Mouse (Mus musculus) stomach, embryonic 14.5 days (tissue): ENCODE data around the gene Sdk1. TPM values are rescaled to one million over a fixed set of nuclear protein-coding genes. Genes with fewer than 3 reads are reported as not detected.

ENCODE experiments used
- ATAC-seq: fragments of 200-750 bp; cut with Nextera tagmentation; 2 replicates; pipeline ENCODE4 v1.8.0; 2017; ENCODE audit warnings: low read depth, moderate TSS enrichment; ENCODE audit not compliant: insufficient number of reproducible peaks, insufficient read depth, low FRiP score
- H3K27ac ChIP-seq: fragments of 300-500 bp; sonication (generic); 2 replicates; pipeline ENCODE4 v1.5.1; 2014; ENCODE audit warnings: mild to moderate bottlenecking, low read length, moderate library complexity, mixed read lengths
- H3K27me3 ChIP-seq: fragments of 300-500 bp; sonication (generic); 2 replicates; pipeline ENCODE4 v1.6.1; 2014; ENCODE audit warnings: low read length, control low read depth, mixed read lengths; ENCODE audit not compliant: control insufficient read depth, insufficient read depth
- H3K36me3 ChIP-seq: fragments of 300-500 bp; sonication (generic); 2 replicates; pipeline ENCODE4 v1.6.1; 2014; ENCODE audit warnings: mild to moderate bottlenecking, control low read depth, low read length, moderate library complexity, mixed read lengths; ENCODE audit not compliant: control insufficient read depth, insufficient read depth
- H3K4me1 ChIP-seq: fragments of 300-500 bp; sonication (generic); 2 replicates; pipeline ENCODE4 v1.6.1; 2014; ENCODE audit warnings: low read length, control low read depth, mixed read lengths; ENCODE audit not compliant: control insufficient read depth, insufficient read depth
- H3K4me2 ChIP-seq: fragments of 300-500 bp; sonication (generic); replicated peaks from 2 replicates; pipeline ENCODE4 v1.6.1; 2014; ENCODE audit warnings: low read depth, low read length, control low read depth
- H3K4me3 ChIP-seq: fragments of 300-500 bp; sonication (generic); 2 replicates; pipeline ENCODE4 v1.5.1; 2014; ENCODE audit warnings: low read depth, low read length, control low read depth
- H3K9ac ChIP-seq: fragments of 300-500 bp; sonication (generic); replicated peaks from 2 replicates; pipeline ENCODE4 v1.6.1; 2014; ENCODE audit warnings: low read depth, mild to moderate bottlenecking, control low read depth, low read length, moderate library complexity, mixed read lengths
- H3K9me3 ChIP-seq: fragments of 300-500 bp; sonication (generic); 2 replicates; pipeline ENCODE4 v1.6.1; 2016; ENCODE audit warnings: low read depth, low read length, control low read depth; ENCODE audit not compliant: control insufficient read depth
- WGBS: fragments of 180-500 bp; shearing (Covaris S2); extraction: QIAGEN DNeasy Blood & Tissue Kit; methylation state at CpG from one replicate; pipeline ENCODE4 v1.1.7; 2014; 5-methylcytosine and 5-hydroxymethylcytosine counted together
- polyA plus RNA-seq: library from polyadenylated mRNA; unstranded; fragments of >200 nt; fragmentation: Nextera tagmentation; extraction: Ambion mirVana; gene quantifications from 2 replicates; pipeline ENCODE4 v1.2.1, GENCODE M21; 2014

Sdk1 gene
- polyA plus RNA-seq, 1 experiment from 2014 or later = 5.6 TPM

- Histone ChIP-seq H3K4me3 (no peak overlapping the region), H3K27me3 (no peaks in the 10 kb centered on the region), H3K36me3 (no peaks in the 10 kb centered on the region; the same call in 1 of the 2 replicates), H3K4me2 (no peak overlapping the region), H3K9ac (no peak overlapping the region), H3K4me1 (0 out of 2 replicates have a peak, but pooled peaks cover 5% of the 10 kb centered on the region), H3K9me3 (no peaks in the 10 kb centered on the region), H3K27ac (no peak overlapping the region)
- ATAC-seq = no peak
- 76% methylated on average over 9 of the region's 9 CpGs for WGBS
Measured at GRCm38 (mm10) chr5:142036536-142036935, 795.2 kb downstream of the Sdk1 start.

- no peak for ATAC-seq
- Histone ChIP-seq H3K27ac (no peak overlapping the region), H3K9me3 (no peaks in the 10 kb centered on the region), H3K36me3 (no peaks in the 10 kb centered on the region; the same call in 1 of the 2 replicates), H3K9ac (no peak overlapping the region), H3K4me1 (0 out of 2 replicates have a peak, but pooled peaks cover 5% of the 10 kb centered on the region), H3K4me3 (no peak overlapping the region), H3K27me3 (no peaks in the 10 kb centered on the region), H3K4me2 (no peak overlapping the region)
- 90% methylated on average over 6 of the region's 6 CpGs for WGBS
Measured at GRCm38 (mm10) chr5:142039236-142039635, 797.9 kb downstream of the Sdk1 start.

- H3K36me3 ChIP-seq = no peaks in the 10 kb centered on the region; the same call in 1 of the 2 replicates
- no peak overlapping the region for H3K27ac ChIP-seq
- 79% methylated on average over 4 of the region's 4 CpGs for WGBS
- H3K27me3 ChIP-seq = no peaks in the 10 kb centered on the region
- H3K9me3 ChIP-seq = no peaks in the 10 kb centered on the region
- H3K9ac ChIP-seq = no peak overlapping the region
- no peak for ATAC-seq
- H3K4me1 ChIP-seq = 0 out of 2 replicates have a peak, but pooled peaks cover 5% of the 10 kb centered on the region
- no peak overlapping the region for H3K4me3 ChIP-seq
- no peak overlapping the region for H3K4me2 ChIP-seq
Measured at GRCm38 (mm10) chr5:142039891-142040530, 798.7 kb downstream of the Sdk1 start.

- Histone ChIP-seq H3K36me3 (no peaks in the 10 kb centered on the region; the same call in 1 of the 2 replicates), H3K4me2 (no peak overlapping the region), H3K4me3 (no peak overlapping the region), H3K9me3 (no peaks in the 10 kb centered on the region), H3K4me1 (0 out of 2 replicates have a peak, but pooled peaks cover 5% of the 10 kb centered on the region), H3K27ac (no peak overlapping the region; the same call in 1 of the 2 replicates), H3K27me3 (no peaks in the 10 kb centered on the region), H3K9ac (no peak overlapping the region)
- ATAC-seq = no peak
- WGBS = 31% methylated on average over 8 of the region's 8 CpGs
Measured at GRCm38 (mm10) chr5:142041226-142041802, 800.0 kb downstream of the Sdk1 start.

- Histone ChIP-seq H3K9ac (no peak overlapping the region), H3K9me3 (no peaks in the 10 kb centered on the region; the same call in 1 of the 2 replicates), H3K27me3 (no peaks in the 10 kb centered on the region), H3K36me3 (no peaks in the 10 kb centered on the region), H3K4me1 (no peaks in the 10 kb centered on the region), H3K4me3 (no peak overlapping the region), H3K4me2 (no peak overlapping the region), H3K27ac (no peak overlapping the region)
- 83% methylated on average over 4 of the region's 4 CpGs for WGBS
- no peak for ATAC-seq
Measured at GRCm38 (mm10) chr5:142061781-142062180, 820.5 kb downstream of the Sdk1 start.

- H3K27ac ChIP-seq = no peak overlapping the region
- ATAC-seq = no peak
Measured at GRCm38 (mm10) chr5:142071322-142071721, 830.0 kb downstream of the Sdk1 start.

GRCm38 (mm10) chr5:142073901-142074300 lies 832.6 kb downstream of the Sdk1 start:
- Histone ChIP-seq H3K9ac (no peak overlapping the region), H3K4me3 (no peak overlapping the region), H3K36me3 (no peaks in the 10 kb centered on the region), H3K27me3 (no peaks in the 10 kb centered on the region), H3K9me3 (0 out of 2 replicates have a peak, but pooled peaks cover 3% of the 10 kb centered on the region), H3K27ac (peak overlapping the region; percentile 7; the same call in 1 of the 2 replicates), H3K4me1 (peaks cover 4% of the 10 kb centered on the region; the same call in 1 of the 2 replicates), H3K4me2 (no peak overlapping the region)
- 82% methylated on average over 3 of the region's 3 CpGs for WGBS
- no peak for ATAC-seq

More at GRCm38 (mm10) chr5:142071322-142071721, 830.0 kb downstream of the Sdk1 start:
- Histone ChIP-seq H3K4me2 (no peak overlapping the region), H3K4me1 (peaks cover 4% of the 10 kb centered on the region; the same call in 1 of the 2 replicates), H3K9me3 (0 out of 2 replicates have a peak, but pooled peaks cover 3% of the 10 kb centered on the region), H3K9ac (no peak overlapping the region), H3K4me3 (no peak overlapping the region), H3K27me3 (no peaks in the 10 kb centered on the region), H3K36me3 (no peaks in the 10 kb centered on the region)
- WGBS = 93% methylated on average over 3 of the region's 3 CpGs

GRCm38 (mm10) chr5:142074561-142075500 lies 833.5 kb downstream of the Sdk1 start:
- Histone ChIP-seq H3K27ac (peak overlapping the region; percentile 7; the same call in 1 of the 2 replicates), H3K4me2 (no peak overlapping the region), H3K27me3 (no peaks in the 10 kb centered on the region), H3K4me3 (no peak overlapping the region), H3K9me3 (no peaks in the 10 kb centered on the region), H3K9ac (no peak overlapping the region), H3K36me3 (no peaks in the 10 kb centered on the region), H3K4me1 (peaks cover 4% of the 10 kb centered on the region; the same call in 1 of the 2 replicates)
- peak; percentile 21; the same call in 1 of the 2 replicates for ATAC-seq
- WGBS = 48% methylated on average over 13 of the region's 13 CpGs
